15 mouse cellular contexts compared by ENCODE assay signal in the genomic region with DNA sequence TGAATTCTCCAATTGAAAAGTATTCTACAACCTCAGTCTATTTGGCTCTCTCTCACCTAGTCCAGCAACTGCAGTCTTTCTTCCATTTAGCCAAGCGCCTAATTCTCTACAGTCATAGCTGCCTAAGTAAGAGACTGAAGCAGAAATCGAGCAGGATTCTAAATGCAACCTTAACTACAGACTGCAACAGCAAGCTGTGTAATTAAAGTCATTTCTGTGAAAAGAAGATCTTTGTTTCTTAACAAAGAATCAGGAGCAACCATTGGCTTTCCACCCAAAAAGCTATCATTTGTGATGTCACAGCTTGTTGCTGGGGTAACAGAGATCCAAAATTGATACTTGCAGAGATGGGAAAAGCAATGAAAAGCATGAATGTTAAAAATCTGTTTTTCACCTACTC.
"Had no signal": no experiment of that assay in that cellular context is flagged by ENCODE, and none has a peak within 500 bp of the region (broad histone marks: within the 10 kb centered on the region; RNA-seq: fewer than 3 reads in every experiment).

No protein-coding gene starts in this region.

- DNase-seq: kidney, adult 18-20 months; kidney, postnatal 10 days; layer of hippocampus, postnatal 36 days; liver; liver, embryonic 13.5 days; liver, postnatal 0 days; retina, postnatal 1 day; right cerebral cortex, postnatal 4 days; spleen, adult 18-20 months; thymus, adult 18-20 months; thymus, postnatal 14 days had no signal

- H3K4me3 ChIP-seq: limb, embryonic 12.5 days; liver, embryonic 13.5 days; lung, embryonic 15.5 days; myocyte; neural tube, embryonic 15.5 days had no signal

- ATAC-seq: liver, postnatal 0 days had no signal

- H3K27ac ChIP-seq: limb, embryonic 12.5 days; liver, embryonic 13.5 days; lung, embryonic 15.5 days; neural tube, embryonic 15.5 days had no signal
